Mouse (Mus musculus) adrenal gland, postnatal 0 days (tissue): ENCODE measurements around the gene Azi2. TPM values are rescaled to one million over a fixed set of nuclear protein-coding genes. Genes with fewer than 3 reads are reported as not detected.

Source experiments
- microRNA-seq: library from miRNA; unstranded; fragments of <30 nt; microRNA quantifications from one replicate; pipeline ENCODE4, GENCODE M21; 2016; ENCODE audit warnings: borderline replicate concordance; ENCODE audit not compliant: insufficient number of aligned reads
- polyA plus RNA-seq: library from polyadenylated mRNA; unstranded; fragments of >200 nt; fragmentation: Nextera tagmentation; extraction: Ambion mirVana; gene quantifications from 2 replicates; pipeline ENCODE4 v1.2.1, GENCODE M21; 2015

Azi2 gene
- polyA plus RNA-seq, result 64.4 and 67.5 TPM in 2 replicates

GRCm38 (mm10) chr9:118040218-118041021, at the start of gene Azi2:
TSS of gene Azi2 (plus strand) at chr9:118040499.

Small RNAs within 50 kb of the gene (microRNA-seq; reads per million reads assigned to microRNA genes)
- gene Gm22008, result not detected

Other genes with a start within 250 kb of the Azi2 start
- 120 and 123 TPM in 2 replicates for gene Cmc1, start 109.7 kb downstream of the Azi2 start, polyA plus RNA-seq